Mouse (Mus musculus): ENCODE measurements around the gene Vwa8. TPM values are rescaled to one million over a fixed set of nuclear protein-coding genes. Genes with fewer than 3 reads are reported as not detected.

Vwa8 gene
- polyA plus RNA-seq, 1 experiment from 2014 or later: 15.5 TPM

DNA sequence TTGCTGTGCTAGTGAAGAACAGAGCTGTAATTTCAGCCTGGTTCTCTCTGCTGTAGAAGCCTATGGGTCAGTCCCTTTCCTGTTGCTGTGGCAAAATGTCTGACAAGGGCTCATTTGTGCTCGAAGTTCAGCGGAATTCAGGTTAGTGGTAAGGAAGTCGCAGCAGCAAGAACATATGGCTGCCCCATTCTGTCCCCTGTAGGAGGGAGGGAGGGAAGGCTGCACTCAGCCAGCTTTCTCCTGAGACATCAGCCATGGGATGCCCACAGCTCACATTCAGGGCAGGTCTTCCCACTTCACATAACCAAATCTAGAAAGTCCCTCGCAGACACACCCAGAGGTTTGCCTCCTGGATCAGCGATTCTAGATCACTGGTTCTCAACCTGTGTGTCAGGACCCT lies 277.3 kb downstream of the Vwa8 start:
- 75% methylated on average over 5 of the region's 5 CpGs for WGBS
- H3K9me3 ChIP-seq (replicated peaks): no peaks in the 10 kb centered on the region
- no peaks in the 10 kb centered on the region for H3K27me3 ChIP-seq
- no peak overlapping the region for H3K4me3 ChIP-seq
- H3K36me3 ChIP-seq: no peaks in the 10 kb centered on the region
- H3K9ac ChIP-seq: no peak overlapping the region
- H3K4me2 ChIP-seq: no peak overlapping the region
- no peak overlapping the region for H3K27ac ChIP-seq
- H3K4me1 ChIP-seq (replicated peaks): peaks cover 9% of the 10 kb centered on the region
- ATAC-seq (replicated peaks; ENCODE audit: insufficient number of reproducible peaks, insufficient read depth, low FRiP score, low read depth): no peak

DNA sequence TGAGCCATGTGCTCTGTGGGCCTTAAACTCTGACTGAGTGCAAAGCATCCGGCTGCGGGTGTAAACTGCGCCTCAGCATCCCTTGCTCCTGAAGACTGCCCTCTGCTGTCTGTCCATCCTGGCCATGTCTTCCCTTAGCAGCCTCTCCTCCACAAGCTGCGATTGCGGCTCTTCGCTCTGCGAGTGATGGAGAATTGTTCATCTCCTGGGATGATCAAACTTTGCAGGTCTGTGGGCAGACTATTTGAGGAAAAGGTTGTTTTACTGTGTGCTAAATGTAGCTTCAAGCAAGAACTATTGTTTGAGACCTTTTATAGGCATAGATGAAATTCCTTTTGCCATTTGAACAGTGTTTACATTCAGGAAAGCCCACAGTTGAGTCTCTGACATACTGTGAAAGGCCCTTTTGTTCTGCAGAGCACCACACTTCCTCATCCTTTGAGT lies 286.1 kb downstream of the Vwa8 start:
- Histone ChIP-seq H3K36me3 (no peaks in the 10 kb centered on the region), H3K27me3 (no peaks in the 10 kb centered on the region), H3K4me1 (replicated peaks) (peaks cover 4% of the 10 kb centered on the region), H3K9me3 (replicated peaks) (no peaks in the 10 kb centered on the region), H3K9ac (no peak overlapping the region), H3K4me3 (no peak overlapping the region), H3K27ac (peak overlapping the region; percentile 16; the same call in 1 of the 2 replicates), H3K4me2 (no peak overlapping the region)
- WGBS: 34% methylated on average over 7 of the region's 7 CpGs
- no peak for ATAC-seq (replicated peaks; ENCODE audit: insufficient number of reproducible peaks, insufficient read depth, low FRiP score, low read depth)

DNA sequence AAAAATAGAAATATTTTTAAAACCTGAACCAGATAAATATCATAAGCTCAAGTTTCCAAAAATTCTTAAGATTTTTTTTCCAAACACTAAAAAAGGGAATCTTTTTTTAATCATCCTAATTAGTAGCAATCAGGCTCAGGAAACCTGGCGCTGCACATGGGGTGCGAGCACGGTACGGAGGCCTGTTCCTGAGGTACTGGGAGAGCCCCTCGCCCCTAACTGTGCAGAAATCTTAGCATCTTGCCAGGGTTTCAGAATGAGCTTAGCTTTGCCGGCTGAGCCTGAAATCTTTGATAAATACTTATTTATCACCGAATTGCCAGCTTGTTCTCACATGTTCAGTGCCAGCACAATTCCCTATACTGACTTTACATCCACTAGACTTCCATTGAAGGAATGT lies 286.6 kb downstream of the Vwa8 start:
- Histone ChIP-seq H3K4me3 (no peak overlapping the region), H3K9me3 (replicated peaks) (no peaks in the 10 kb centered on the region), H3K9ac (no peak overlapping the region), H3K36me3 (no peaks in the 10 kb centered on the region), H3K27ac (0 out of 2 replicates have a peak overlapping the region, but pooled peaks have one; percentile 7), H3K4me1 (replicated peaks) (peaks cover 9% of the 10 kb centered on the region), H3K27me3 (no peaks in the 10 kb centered on the region), H3K4me2 (no peak overlapping the region)
- ATAC-seq (replicated peaks; ENCODE audit: insufficient number of reproducible peaks, insufficient read depth, low FRiP score, low read depth): no peak
- 78% methylated on average over 7 of the region's 7 CpGs for WGBS

DNA sequence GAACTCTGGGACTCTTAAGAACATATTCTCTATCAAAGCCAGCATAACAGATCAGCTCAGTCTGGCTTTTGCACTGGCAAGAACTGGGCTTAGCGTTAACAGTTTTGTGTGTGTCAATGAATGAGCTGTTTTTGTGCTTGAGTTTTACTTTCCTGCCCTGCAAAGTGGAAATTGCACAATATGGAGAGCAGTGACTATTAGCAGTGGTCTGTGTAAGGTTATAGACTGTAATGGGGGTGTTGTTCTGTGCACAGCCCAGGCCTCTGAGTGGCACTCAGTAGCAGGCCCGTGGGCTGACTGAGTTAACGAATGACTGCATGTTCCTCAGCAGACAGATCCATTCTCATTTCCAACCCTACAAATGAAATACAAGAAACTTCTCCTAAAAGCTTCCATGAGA lies 287.7 kb downstream of the Vwa8 start:
- no peaks in the 10 kb centered on the region for H3K27me3 ChIP-seq
- H3K4me1 ChIP-seq (replicated peaks): peaks cover 20% of the 10 kb centered on the region
- no peak overlapping the region for H3K9ac ChIP-seq
- no peaks in the 10 kb centered on the region for H3K9me3 ChIP-seq (replicated peaks)
- no peak overlapping the region for H3K27ac ChIP-seq
- WGBS: 79% methylated on average over 3 of the region's 3 CpGs
- no peak for ATAC-seq (replicated peaks; ENCODE audit: insufficient number of reproducible peaks, insufficient read depth, low FRiP score, low read depth)
- H3K36me3 ChIP-seq: no peaks in the 10 kb centered on the region
- no peak overlapping the region for H3K4me2 ChIP-seq
- no peak overlapping the region for H3K4me3 ChIP-seq

DNA sequence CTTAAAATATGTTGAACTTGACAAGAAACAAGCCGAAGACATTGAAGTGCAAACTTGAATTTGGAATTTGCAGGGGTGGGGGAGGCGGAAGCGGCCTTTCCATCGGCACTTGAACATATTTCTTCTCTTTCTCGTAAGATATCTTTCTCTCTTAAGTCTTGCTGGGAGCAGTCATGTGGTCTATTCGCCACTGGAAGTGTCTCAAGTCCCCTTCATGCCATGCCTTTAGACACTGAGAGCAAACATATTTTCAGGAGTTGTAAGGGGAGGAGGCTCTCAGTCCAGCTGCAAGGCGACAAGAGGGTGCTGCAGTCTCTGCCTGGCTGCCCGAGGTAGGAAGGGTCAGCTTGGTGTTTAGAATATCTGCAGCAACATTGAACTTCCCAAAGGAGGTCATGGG lies 288.2 kb downstream of the Vwa8 start:
- Histone ChIP-seq H3K27ac (no peak overlapping the region), H3K4me1 (replicated peaks) (peaks cover 20% of the 10 kb centered on the region), H3K27me3 (no peaks in the 10 kb centered on the region)

DNA sequence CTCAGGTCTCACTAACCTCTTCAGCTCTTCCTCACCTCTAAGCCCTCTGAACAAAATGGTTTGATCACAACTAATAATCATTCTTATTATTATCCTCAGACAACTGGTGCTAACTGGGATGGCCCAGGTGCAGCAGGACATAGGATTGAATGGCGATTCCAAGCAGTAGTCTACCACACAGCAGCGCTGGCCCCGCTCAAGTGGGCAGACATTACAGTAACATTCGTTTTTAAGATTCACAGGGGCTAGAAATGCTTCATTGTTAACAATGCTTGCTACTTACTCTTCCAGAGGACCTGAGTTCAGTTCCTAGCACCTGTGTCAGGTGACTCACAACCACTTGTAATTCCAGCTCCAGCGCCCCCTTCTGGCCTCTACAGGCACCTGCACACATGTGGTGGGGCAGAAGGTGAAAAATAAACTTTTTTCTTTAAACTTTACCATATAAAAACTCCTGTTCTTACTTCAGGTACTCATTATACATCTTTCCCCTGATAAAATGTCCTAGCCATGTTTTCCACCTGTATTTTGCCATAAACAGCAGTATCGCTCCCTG lies 290.3 kb downstream of the Vwa8 start:
- WGBS: 92% methylated on average over 6 of the region's 6 CpGs
- Histone ChIP-seq H3K4me1 (replicated peaks) (peaks cover 20% of the 10 kb centered on the region), H3K9ac (no peak overlapping the region), H3K9me3 (replicated peaks) (no peaks in the 10 kb centered on the region), H3K27me3 (no peaks in the 10 kb centered on the region), H3K36me3 (no peaks in the 10 kb centered on the region), H3K4me2 (no peak overlapping the region), H3K4me3 (no peak overlapping the region), H3K27ac (no peak overlapping the region)
- ATAC-seq (replicated peaks; ENCODE audit: insufficient number of reproducible peaks, insufficient read depth, low FRiP score, low read depth): no peak

More for the DNA sequence above, 288.2 kb downstream of the Vwa8 start:
- Histone ChIP-seq H3K36me3 (no peaks in the 10 kb centered on the region), H3K9ac (no peak overlapping the region), H3K4me2 (no peak overlapping the region), H3K9me3 (replicated peaks) (no peaks in the 10 kb centered on the region), H3K4me3 (no peak overlapping the region)
- 67% methylated on average over 8 of the region's 8 CpGs for WGBS
- no peak for ATAC-seq (replicated peaks; ENCODE audit: insufficient number of reproducible peaks, insufficient read depth, low FRiP score, low read depth)

DNA sequence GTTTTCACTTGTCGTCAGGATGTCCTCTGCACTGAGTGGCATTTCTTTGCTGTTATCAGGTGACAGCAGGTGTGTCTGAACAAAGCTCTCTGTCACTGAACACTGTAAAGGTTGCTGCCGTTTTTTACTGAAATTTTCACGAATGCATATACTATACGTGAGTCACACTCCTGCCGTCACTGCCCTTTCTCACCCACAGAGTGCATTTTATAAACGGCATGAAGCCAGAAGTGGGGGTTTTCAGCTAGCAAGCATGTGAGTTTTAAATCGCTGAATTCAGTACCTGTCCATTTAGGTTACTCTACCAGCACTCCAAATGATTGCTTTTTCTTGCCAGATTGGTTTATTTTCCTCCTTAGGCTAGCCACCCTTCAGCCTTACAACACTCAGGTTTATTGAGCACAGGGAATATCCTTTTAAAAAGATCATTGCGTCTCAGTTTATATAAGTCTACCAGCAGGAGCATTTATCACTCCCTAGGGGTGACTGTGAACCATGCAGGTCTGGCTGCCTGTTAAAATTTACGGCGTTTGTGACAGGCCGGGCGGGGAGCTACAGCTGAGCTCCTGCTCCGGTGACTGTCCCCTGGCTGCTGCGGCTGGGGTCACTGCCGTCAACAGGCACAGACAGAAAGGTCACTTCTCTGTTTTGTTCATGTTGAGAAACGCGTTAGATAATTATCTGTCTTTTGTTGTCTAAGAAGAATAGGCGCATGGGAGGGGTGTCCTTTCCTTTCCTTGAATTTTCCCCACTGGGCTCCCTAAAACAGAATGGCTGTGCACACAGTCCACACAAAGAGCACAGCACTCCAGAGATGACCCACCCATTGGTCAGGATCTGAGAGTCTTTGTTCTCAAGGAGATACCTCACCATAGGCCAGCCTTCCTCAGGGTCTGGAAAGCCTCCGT lies 291.3 kb downstream of the Vwa8 start:
- 0 out of 2 replicates have a peak overlapping the region, but pooled peaks have one; percentile 26 for H3K9ac ChIP-seq
- H3K27ac ChIP-seq: peak overlapping the region; percentile 25
- 0 out of 2 replicates have a peak overlapping the region, but pooled peaks have one; percentile 3 for H3K4me2 ChIP-seq

DNA sequence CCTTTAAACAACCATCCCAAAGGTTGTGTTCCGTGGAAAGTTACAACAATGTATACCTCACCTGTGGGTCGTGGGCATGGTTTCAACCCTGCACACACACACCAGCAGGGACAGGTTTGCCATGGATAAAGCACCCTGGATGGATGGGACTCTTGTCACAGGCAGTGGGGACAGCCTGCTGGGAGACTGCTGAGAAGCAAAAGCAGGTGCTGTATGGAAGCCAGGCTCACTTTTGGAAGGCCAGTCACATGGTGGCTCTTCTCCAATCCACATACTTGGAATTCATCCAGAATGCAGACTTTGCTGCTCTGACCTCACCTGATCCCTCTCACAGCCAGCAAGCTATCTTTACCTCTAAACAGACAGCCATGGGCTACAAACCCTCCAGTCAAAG lies 292.0 kb downstream of the Vwa8 start:
- H3K36me3 ChIP-seq: no peaks in the 10 kb centered on the region
- 67% methylated on average over 2 of the region's 2 CpGs for WGBS
- H3K4me3 ChIP-seq: no peak overlapping the region
- 0 out of 2 replicates have a peak overlapping the region, but pooled peaks have one; percentile 3 for H3K4me2 ChIP-seq
- H3K9me3 ChIP-seq (replicated peaks): no peaks in the 10 kb centered on the region
- peak overlapping the region; percentile 25 for H3K27ac ChIP-seq
- 0 out of 2 replicates have a peak overlapping the region, but pooled peaks have one; percentile 26 for H3K9ac ChIP-seq
- peak; percentile 86 for ATAC-seq (replicated peaks; ENCODE audit: insufficient number of reproducible peaks, insufficient read depth, low FRiP score, low read depth)
- H3K4me1 ChIP-seq (replicated peaks): peaks cover 20% of the 10 kb centered on the region
- H3K27me3 ChIP-seq: no peaks in the 10 kb centered on the region

More for the DNA sequence above, 291.3 kb downstream of the Vwa8 start:
- no peaks in the 10 kb centered on the region for H3K36me3 ChIP-seq
- no peaks in the 10 kb centered on the region for H3K27me3 ChIP-seq
- peak; percentile 36; the same call in 1 of the 2 replicates for ATAC-seq (replicated peaks; ENCODE audit: insufficient number of reproducible peaks, insufficient read depth, low FRiP score, low read depth)
- 44% methylated on average over 19 of the region's 19 CpGs for WGBS
- no peak overlapping the region for H3K4me3 ChIP-seq
- H3K4me1 ChIP-seq (replicated peaks): peaks cover 20% of the 10 kb centered on the region
- no peaks in the 10 kb centered on the region for H3K9me3 ChIP-seq (replicated peaks)

DNA sequence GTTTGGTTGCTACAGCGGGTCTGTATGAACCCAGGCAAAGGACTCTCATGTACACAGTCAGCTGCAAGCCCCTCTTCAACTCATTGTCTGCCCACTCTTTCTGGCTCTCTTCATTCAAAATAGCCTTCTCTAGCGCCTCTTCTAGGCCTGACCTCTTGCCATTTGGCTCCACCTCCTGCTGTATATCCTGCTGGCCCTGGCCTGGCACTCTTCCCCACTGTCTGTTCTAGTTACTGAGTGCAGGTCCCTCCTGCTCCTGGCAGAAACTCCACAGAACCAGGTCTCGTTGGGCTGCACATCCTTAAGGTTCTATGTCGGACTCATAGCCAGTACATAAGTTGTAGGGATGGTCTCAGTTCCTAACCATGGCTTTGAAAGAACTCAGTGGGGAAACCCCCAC lies 293.5 kb downstream of the Vwa8 start:
- Histone ChIP-seq H3K9ac (no peak overlapping the region), H3K4me3 (no peak overlapping the region), H3K9me3 (replicated peaks) (no peaks in the 10 kb centered on the region), H3K4me1 (replicated peaks) (peaks cover 17% of the 10 kb centered on the region), H3K27me3 (no peaks in the 10 kb centered on the region), H3K4me2 (no peak overlapping the region), H3K36me3 (no peaks in the 10 kb centered on the region), H3K27ac (no peak overlapping the region)
- 86% methylated on average over 4 of the region's 4 CpGs for WGBS
- ATAC-seq (replicated peaks; ENCODE audit: insufficient number of reproducible peaks, insufficient read depth, low FRiP score, low read depth): no peak

DNA sequence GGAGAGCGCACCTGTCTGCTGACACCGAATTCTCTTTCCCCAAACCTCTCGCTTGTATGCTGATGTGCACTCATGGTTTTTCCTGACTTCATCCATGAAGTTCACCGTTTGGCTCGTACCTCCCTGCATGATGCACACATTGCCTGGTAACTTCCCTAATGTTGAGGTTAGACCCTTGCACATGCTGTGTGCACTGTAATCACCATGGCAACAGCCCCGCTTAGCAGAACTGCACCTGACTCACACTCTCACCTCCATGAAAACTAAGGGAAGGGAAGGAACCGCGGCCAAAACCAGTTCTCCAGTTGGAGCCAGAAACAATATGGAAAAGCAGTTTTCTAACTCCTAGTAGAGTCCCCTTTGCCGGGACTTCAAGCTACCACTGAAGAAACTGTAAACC lies 294.8 kb downstream of the Vwa8 start:
- Histone ChIP-seq H3K4me1 (replicated peaks) (peaks cover 17% of the 10 kb centered on the region), H3K27ac (no peak overlapping the region), H3K9ac (no peak overlapping the region), H3K36me3 (no peaks in the 10 kb centered on the region), H3K4me2 (no peak overlapping the region), H3K27me3 (no peaks in the 10 kb centered on the region), H3K4me3 (no peak overlapping the region), H3K9me3 (replicated peaks) (no peaks in the 10 kb centered on the region)
- no peak for ATAC-seq (replicated peaks; ENCODE audit: insufficient number of reproducible peaks, insufficient read depth, low FRiP score, low read depth)
- 97% methylated on average over 9 of the region's 9 CpGs for WGBS

DNA sequence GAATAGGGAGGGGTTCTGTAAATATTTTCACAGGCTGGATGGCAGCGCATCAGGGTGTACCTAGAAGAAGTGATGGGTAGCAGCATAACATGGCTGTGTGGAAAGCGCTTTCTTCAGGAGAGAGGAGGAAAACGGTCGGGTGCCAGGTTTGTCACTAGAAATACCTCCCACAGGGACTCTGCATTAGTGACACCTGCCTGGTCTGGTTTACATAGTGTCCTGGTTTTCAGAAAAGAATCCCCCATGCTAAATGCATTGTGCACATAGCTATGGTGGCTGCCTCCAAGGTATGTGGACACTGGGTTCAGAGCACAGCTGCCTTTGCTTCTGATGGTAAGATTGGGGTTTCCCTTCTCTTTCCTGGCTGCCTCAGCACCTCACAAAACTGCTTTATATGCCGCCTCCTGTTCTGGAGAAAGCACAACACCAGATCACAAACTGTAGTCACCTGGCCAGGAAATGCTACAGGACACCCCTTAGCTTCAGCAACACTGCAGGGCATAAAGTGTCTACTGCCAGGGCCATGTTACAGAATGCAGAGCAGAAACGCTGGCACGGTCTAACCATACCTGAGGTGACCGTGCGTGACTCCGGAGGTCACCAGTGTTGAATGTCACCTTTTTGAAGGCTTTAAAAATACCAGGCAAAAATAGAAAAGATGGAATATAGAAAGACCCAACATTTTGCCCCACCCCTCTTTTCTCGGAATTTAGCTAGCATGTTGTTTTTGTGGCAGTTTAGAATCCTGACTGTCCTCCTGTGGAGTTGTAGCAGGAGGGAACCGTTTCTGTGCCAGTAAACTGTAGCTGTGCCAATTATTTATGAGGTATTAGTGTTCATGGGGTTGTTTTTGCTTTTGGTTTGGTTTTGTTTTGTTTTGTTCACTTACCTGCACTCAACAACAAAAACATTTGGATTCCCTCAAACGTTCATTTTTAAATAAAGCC lies 295.7 kb downstream of the Vwa8 start:
- H3K4me1 ChIP-seq (replicated peaks): peaks cover 17% of the 10 kb centered on the region
- no peak for ATAC-seq (replicated peaks; ENCODE audit: insufficient number of reproducible peaks, insufficient read depth, low FRiP score, low read depth)
- no peaks in the 10 kb centered on the region for H3K9me3 ChIP-seq (replicated peaks)
- H3K9ac ChIP-seq: no peak overlapping the region
- H3K27me3 ChIP-seq: no peaks in the 10 kb centered on the region
- H3K4me2 ChIP-seq: no peak overlapping the region
- H3K27ac ChIP-seq: no peak overlapping the region
- H3K36me3 ChIP-seq: no peaks in the 10 kb centered on the region
- H3K4me3 ChIP-seq: no peak overlapping the region
- 83% methylated on average over 13 of the region's 13 CpGs for WGBS

All from heart, embryonic 15.5 days (tissue).